Mouse (Mus musculus) MEL (cell line): Measurements from ENCODE around the gene Mafb. TPM values are rescaled to one million over a fixed set of nuclear protein-coding genes. Genes with fewer than 3 reads are reported as not detected.

Experiments
- DNase-seq: peaks from one replicate; pipeline ENCODE4 v3.0.0; 2011; ENCODE audit warnings: low read depth, low spot score
- H3K27ac ChIP-seq: 2 replicates; pipeline ENCODE4 v1.5.1; 2012; ENCODE audit warnings: low read depth, mild to moderate bottlenecking, control low read depth, low read length, moderate library complexity; ENCODE audit not compliant: control insufficient read depth
- H3K27me3 ChIP-seq, 2 experiments: fragments of 150-350 bp in 1 of 2; sonication (generic) in 1 of 2; 2 replicates each; pipeline ENCODE4 v1.6.1; 2012; ENCODE audit warnings: low read length in 2 of 2, mild to moderate bottlenecking in 2 of 2, improper control_type of control experiment in 1 of 2, moderate library complexity in 1 of 2; ENCODE audit not compliant: insufficient read depth in 2 of 2, control insufficient read depth in 1 of 2
- H3K36me3 ChIP-seq, 2 experiments: 2 replicates each; pipeline ENCODE4 v1.6.1; 2012 to 2014; ENCODE audit warnings: low read length in 2 of 2, improper control_type of control experiment in 1 of 2, inconsistent platforms in 1 of 2, mild to moderate bottlenecking in 1 of 2; ENCODE audit not compliant: insufficient read depth in 2 of 2, control insufficient read depth in 1 of 2
- H3K4me1 ChIP-seq, 2 experiments: fragments of 150-350 bp in 1 of 2; sonication (generic) in 1 of 2; 2 replicates each; pipeline ENCODE4 v1.6.1; 2012; ENCODE audit warnings: low read length in 2 of 2, improper control_type of control experiment in 1 of 2, mild to moderate bottlenecking in 1 of 2; ENCODE audit not compliant: insufficient read depth in 2 of 2, control insufficient read depth in 1 of 2
- H3K4me3 ChIP-seq, 2 experiments: fragments of 150-350 bp in 1 of 2; sonication (generic) in 1 of 2; 2 replicates each; pipeline ENCODE4 v1.5.1; 2012; ENCODE audit warnings: low read depth in 2 of 2, low read length in 2 of 2, mild to moderate bottlenecking in 2 of 2, moderate library complexity in 2 of 2, control low read depth in 1 of 2, improper control_type of control experiment in 1 of 2; ENCODE audit not compliant: control insufficient read depth in 1 of 2, insufficient read depth in 1 of 2
- H3K79me2 ChIP-seq: 2 replicates; pipeline ENCODE4 v1.6.1; 2012; ENCODE audit warnings: mild to moderate bottlenecking, low read length, moderate library complexity; ENCODE audit not compliant: control insufficient read depth, poor library complexity, insufficient read depth
- H3K9ac ChIP-seq: 2 replicates; pipeline ENCODE4 v1.6.1; 2012; ENCODE audit warnings: low read depth, mild to moderate bottlenecking, control low read depth, low read length, moderate library complexity; ENCODE audit not compliant: control insufficient read depth, poor library complexity, severe bottlenecking
- H3K9me3 ChIP-seq: fragments of 150-350 bp; sonication (generic); replicated peaks from 2 replicates; pipeline ENCODE4 v1.6.1; 2012; ENCODE audit warnings: mild to moderate bottlenecking, low read length, improper control_type of control experiment, moderate library complexity; ENCODE audit not compliant: insufficient read depth
- CHD2 ChIP-seq: IDR thresholded peaks from 2 replicates; pipeline ENCODE4 v1.6.1; 2011; ENCODE audit warnings: low read length, improper control_type of control experiment
- CTCF ChIP-seq, 3 experiments: IDR thresholded peaks in 2 of 3; conservative IDR thresholded peaks in 1 of 3; 2 replicates each; pipeline ENCODE4 v1.5.1; 2011 to 2012; ENCODE audit warnings: low read length in 3 of 3, low read depth in 2 of 3, mild to moderate bottlenecking in 2 of 3, improper control_type of control experiment in 1 of 3, inconsistent platforms in 1 of 3, mixed read lengths in 1 of 3, moderate library complexity in 1 of 3; ENCODE audit not compliant: control insufficient read depth in 1 of 3, insufficient read depth in 1 of 3, poor library complexity in 1 of 3, severe bottlenecking in 1 of 3
- HCFC1 ChIP-seq: IDR thresholded peaks from 2 replicates; pipeline ENCODE4 v1.6.1; 2012; ENCODE audit warnings: low read depth, mild to moderate bottlenecking, inconsistent platforms, low read length, improper control_type of control experiment, moderate library complexity
- JUND ChIP-seq: IDR thresholded peaks from 2 replicates; pipeline ENCODE4 v1.6.1; 2011; ENCODE audit warnings: low read depth, mild to moderate bottlenecking, improper control_type of control experiment, low read length
- KAT2A ChIP-seq: conservative IDR thresholded peaks from 2 replicates; pipeline ENCODE4 v1.6.1; 2012; ENCODE audit warnings: low read depth, low read length, improper control_type of control experiment, inconsistent platforms
- MAZ ChIP-seq: IDR thresholded peaks from 2 replicates; pipeline ENCODE4 v1.6.1; 2012; ENCODE audit warnings: low read depth, mild to moderate bottlenecking, inconsistent platforms, low read length, improper control_type of control experiment
- MEF2A ChIP-seq: IDR thresholded peaks from 2 replicates; pipeline ENCODE4 v1.6.1; 2014; ENCODE audit warnings: low read depth, mild to moderate bottlenecking, inconsistent platforms, low read length, improper control_type of control experiment; ENCODE audit not compliant: poor library complexity, insufficient replicate concordance, severe bottlenecking; ENCODE audit errors: extremely low read depth
- MXI1 ChIP-seq: IDR thresholded peaks from 2 replicates; pipeline ENCODE4 v1.6.1; 2011; ENCODE audit warnings: mild to moderate bottlenecking, low read depth, low read length, improper control_type of control experiment
- MYB ChIP-seq: IDR thresholded peaks from 2 replicates; pipeline ENCODE4 v1.6.1; 2011; ENCODE audit warnings: mild to moderate bottlenecking, low read depth, low read length, improper control_type of control experiment
- NELFE ChIP-seq: IDR thresholded peaks from 2 replicates; pipeline ENCODE4 v1.6.1; 2011; ENCODE audit warnings: low read depth, low read length, improper control_type of control experiment
- NRF1 ChIP-seq: IDR thresholded peaks from 2 replicates; pipeline ENCODE4 v1.6.1; 2014; ENCODE audit warnings: low read depth, mild to moderate bottlenecking, inconsistent platforms, low read length, improper control_type of control experiment, moderate library complexity; ENCODE audit not compliant: poor library complexity, insufficient read depth, severe bottlenecking
- POLR2A ChIP-seq, 2 experiments: IDR thresholded peaks; 2 replicates each; pipeline ENCODE4 v1.6.1; 2011 to 2012; ENCODE audit warnings: low read length in 2 of 2, mild to moderate bottlenecking in 2 of 2, control low read depth in 1 of 2, improper control_type of control experiment in 1 of 2, low read depth in 1 of 2, moderate library complexity in 1 of 2; ENCODE audit not compliant: control insufficient read depth in 1 of 2, insufficient read depth in 1 of 2, poor library complexity in 1 of 2
- POLR2AphosphoS5 ChIP-seq: IDR thresholded peaks from 2 replicates; pipeline ENCODE4 v1.6.1; 2012; ENCODE audit warnings: low read depth, borderline replicate concordance, mild to moderate bottlenecking, inconsistent platforms, low read length, moderate library complexity, mixed read lengths
- SIN3A ChIP-seq: IDR thresholded peaks from 2 replicates; pipeline ENCODE4 v1.6.1; 2012; ENCODE audit warnings: low read length, improper control_type of control experiment, inconsistent platforms
- TAL1 ChIP-seq: IDR thresholded peaks from 2 replicates; pipeline ENCODE4 v1.6.1; 2012; ENCODE audit warnings: mild to moderate bottlenecking, inconsistent platforms, low read length, moderate library complexity, mixed read lengths
- TBP ChIP-seq: IDR thresholded peaks from 2 replicates; pipeline ENCODE4 v1.8.0; 2011; ENCODE audit warnings: low read depth, low read length, improper control_type of control experiment
- TCF12 ChIP-seq: IDR thresholded peaks from 2 replicates; pipeline ENCODE4 v1.6.1; 2014; ENCODE audit warnings: low read depth, mild to moderate bottlenecking, inconsistent platforms, low read length, improper control_type of control experiment, moderate library complexity
- UBTF ChIP-seq: IDR thresholded peaks from 2 replicates; pipeline ENCODE4 v1.6.1; 2012; ENCODE audit warnings: low read depth, mild to moderate bottlenecking, inconsistent platforms, low read length, improper control_type of control experiment, moderate library complexity, borderline replicate concordance; ENCODE audit not compliant: insufficient read depth
- ZC3H11A ChIP-seq: IDR thresholded peaks from 2 replicates; pipeline ENCODE4 v1.6.1; 2012; ENCODE audit warnings: low read depth, mild to moderate bottlenecking, inconsistent platforms, low read length, improper control_type of control experiment
- ZMIZ1 ChIP-seq: IDR thresholded peaks from 2 replicates; pipeline ENCODE4 v1.6.1; 2012; ENCODE audit warnings: low read depth, mild to moderate bottlenecking, inconsistent platforms, low read length, improper control_type of control experiment, moderate library complexity
- ZNF384 ChIP-seq: IDR thresholded peaks from 2 replicates; pipeline ENCODE4 v1.6.1; 2012; ENCODE audit warnings: low read depth, mild to moderate bottlenecking, inconsistent platforms, low read length, improper control_type of control experiment
- polyA plus RNA-seq, 2 experiments: library from polyadenylated mRNA; stranded (reverse) in 1 of 2; unstranded in 1 of 2; fragments of >175 nt in 1 of 2; fragments of >200 nt in 1 of 2; gene quantifications; 2 replicates each; pipeline versions ENCODE4 v1.2.1 to v1.2.4; 2012; ENCODE audit warnings: low replicate concordance in 2 of 2, low read depth in 1 of 2; ENCODE audit not compliant: insufficient read length in 2 of 2, insufficient read depth in 1 of 2, missing spikeins in 1 of 2
- total RNA-seq: library from RNA; depleted of rRNA; stranded (reverse); fragments of 300-350 nt; gene quantifications from 2 replicates; pipeline ENCODE4 v1.2.3, GENCODE M21; 2012

Mafb gene
- total and polyA plus RNA-seq, 3 experiments, result not detected

- Histone ChIP-seq H3K27ac (no peak overlapping the region), H3K4me3 (no peak overlapping the region), H3K9ac (no peak overlapping the region), H3K79me2 (no peaks in the 10 kb centered on the region), H3K9me3 (no peaks in the 10 kb centered on the region), H3K4me1 (no peaks in the 10 kb centered on the region), H3K27me3 (no peaks in the 10 kb centered on the region), H3K36me3 (no peaks in the 10 kb centered on the region)
- DNase-seq, result no peak
- TF ChIP-seq NELFE (no peak), UBTF (no peak), NRF1 (no peak), CHD2 (no peak), MXI1 (no peak), TCF12 (no peak), SIN3A (no peak)
- TF ChIP-seq, all 39 proteins: peak for 0
These were observed 25.8 kb upstream of the Mafb start for GRCm38 (mm10) chr2:160392648-160393047.

GRCm38 (mm10) chr2:160388596-160388995 is 21.7 kb upstream of the Mafb start:
- H3K79me2 ChIP-seq, result no peaks in the 10 kb centered on the region
- H3K9me3 ChIP-seq, result no peaks in the 10 kb centered on the region
- no peaks in the 10 kb centered on the region for H3K27me3 ChIP-seq
- no peak for DNase-seq
- TF ChIP-seq UBTF, result no peak
- no peak for TF ChIP-seq POLR2A (IDR thresholded peaks at IDR 0.05; ENCODE audit: control insufficient read depth in 1 of 2, insufficient read depth in 1 of 2, low read depth in 1 of 2, low read length in 2 of 2, poor library complexity in 1 of 2)
- TF ChIP-seq KAT2A, result no peak
- no peak for TF ChIP-seq ZMIZ1
- TF ChIP-seq MYB, result no peak
- TF ChIP-seq HCFC1, result no peak
- no peak for TF ChIP-seq TAL1
- TF ChIP-seq CTCF (IDR thresholded peaks at IDR 0.05 in 2 of 3, conservative IDR thresholded peaks at IDR 0.05 in 1 of 3; ENCODE audit: control insufficient read depth in 1 of 3, insufficient read depth in 1 of 3, low read depth in 2 of 3, low read length in 3 of 3, poor library complexity in 1 of 3, severe bottlenecking in 1 of 3), result no peak
- no peak for TF ChIP-seq ZC3H11A
- TF ChIP-seq POLR2AphosphoS5, result no peak
- TF ChIP-seq MAZ, result no peak
- no peak for TF ChIP-seq MEF2A
- no peak for TF ChIP-seq ZNF384
- no peak for TF ChIP-seq JUND
- no peak for TF ChIP-seq TCF12
- TF ChIP-seq TBP, result no peak
- TF ChIP-seq, all 39 proteins: peak for 0
- no peak overlapping the region for H3K9ac ChIP-seq
- no peak overlapping the region for H3K4me3 ChIP-seq
- H3K36me3 ChIP-seq, result no peaks in the 10 kb centered on the region
- no peak overlapping the region for H3K27ac ChIP-seq
- H3K4me1 ChIP-seq, result no peaks in the 10 kb centered on the region
